Mouse (Mus musculus) liver, adult 2 months (tissue): ENCODE measurements around the gene Rcc2.

Experiments
- CTCF ChIP-seq: fragments of 200-500 bp; IDR thresholded peaks from 2 replicates; pipeline ENCODE4 v1.5.1; 2011; ENCODE audit warnings: low read depth, low read length, control low read depth
- POLR2A ChIP-seq: fragments of 200-500 bp; IDR thresholded peaks from 2 replicates; pipeline ENCODE4 v1.6.1; 2011; ENCODE audit warnings: low read length, control low read depth; ENCODE audit not compliant: insufficient read depth; ENCODE audit errors: extremely low read depth

- TF ChIP-seq CTCF, result no peak
- no peak for TF ChIP-seq POLR2A
Measured at GRCm38 (mm10) chr4:140740655-140741054, 40.3 kb downstream of the Rcc2 start.
